Mouse (Mus musculus) layer of hippocampus, adult 11-12 months (tissue): Measurements from ENCODE around the gene Havcr1.

Experiments used
- DNase-seq: peaks from one replicate; pipeline ENCODE4 v3.0.0; 2022; ENCODE audit warnings: low spot score

The Havcr1 gene

DNA sequence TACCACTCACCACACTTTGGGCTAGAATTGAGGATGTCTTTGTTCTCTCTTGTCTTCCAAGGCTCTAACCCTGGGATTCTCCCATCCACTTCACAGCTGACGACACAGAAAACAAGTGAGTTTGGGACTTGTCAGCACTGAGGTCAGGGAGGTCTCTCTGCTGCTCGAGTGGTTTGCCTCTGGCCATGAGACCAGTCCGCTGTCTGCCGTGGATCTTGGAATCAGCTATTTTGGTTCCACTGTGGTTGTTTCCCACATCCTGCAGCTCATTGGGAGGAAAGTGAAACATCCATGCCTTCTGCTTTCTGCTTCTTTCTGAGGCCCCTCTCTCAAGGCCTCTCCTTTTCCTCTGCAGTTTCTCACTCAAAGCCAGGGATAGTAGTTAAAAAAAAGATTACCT is 85.0 kb downstream of the Havcr1 start:
- DNase-seq = peak; percentile 21
